Mouse (Mus musculus) c-Kit-positive CD71-negative TER-119-negative erythroid progenitor cells, embryonic 14.5 days (primary cell): ENCODE results near the gene Pld5.
"Not testable (repeated sequence)": the region's sequence is repeated elsewhere in the genome, so short reads cannot be mapped to it uniquely, and the experiment has no call there.

Source experiments
- DNase-seq: peaks from one replicate; pipeline ENCODE4 v3.0.0-alpha.2; 2013; ENCODE audit warnings: low read depth

Gene Pld5

DNA sequence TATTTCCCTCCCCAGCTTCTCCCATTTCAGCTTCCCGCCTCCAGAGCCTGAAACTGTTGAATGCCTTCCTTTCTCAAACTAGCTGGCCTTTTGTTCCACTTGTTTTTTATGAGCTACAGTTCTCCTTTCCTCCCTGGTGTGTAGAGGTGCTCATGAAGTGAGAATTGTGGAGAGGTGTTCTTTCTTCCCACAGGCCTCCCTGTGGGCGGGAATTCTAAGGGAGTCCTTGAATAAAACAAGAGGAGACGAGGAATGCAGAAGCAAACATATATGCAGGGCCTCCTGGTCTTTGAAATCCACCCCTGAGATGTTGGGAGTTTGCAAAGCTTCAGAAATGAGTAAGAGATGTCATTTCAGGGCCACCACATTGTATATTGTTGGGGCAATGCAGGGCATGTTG, 235.2 kb downstream of the Pld5 start:
- DNase-seq: no peak

DNA sequence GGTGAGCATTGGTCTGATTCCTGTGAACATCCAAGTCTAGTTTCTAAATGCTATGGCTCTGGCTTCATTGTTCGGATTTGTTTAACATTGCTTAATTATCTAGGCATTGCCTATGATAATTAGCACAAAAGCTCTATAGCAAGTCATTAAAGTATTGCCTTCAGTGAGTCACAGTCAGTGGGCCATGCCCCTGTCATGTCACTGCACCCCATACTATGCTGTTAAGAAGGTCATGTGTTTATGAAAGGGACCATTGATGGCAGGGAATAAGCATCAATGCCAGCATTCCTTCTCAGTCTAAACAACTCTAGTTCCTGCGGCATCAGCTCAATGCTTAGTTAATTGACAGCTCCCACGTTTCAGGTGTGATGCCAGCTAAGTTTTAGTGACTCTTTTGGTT, 239.1 kb downstream of the Pld5 start:
- no peak for DNase-seq

DNA sequence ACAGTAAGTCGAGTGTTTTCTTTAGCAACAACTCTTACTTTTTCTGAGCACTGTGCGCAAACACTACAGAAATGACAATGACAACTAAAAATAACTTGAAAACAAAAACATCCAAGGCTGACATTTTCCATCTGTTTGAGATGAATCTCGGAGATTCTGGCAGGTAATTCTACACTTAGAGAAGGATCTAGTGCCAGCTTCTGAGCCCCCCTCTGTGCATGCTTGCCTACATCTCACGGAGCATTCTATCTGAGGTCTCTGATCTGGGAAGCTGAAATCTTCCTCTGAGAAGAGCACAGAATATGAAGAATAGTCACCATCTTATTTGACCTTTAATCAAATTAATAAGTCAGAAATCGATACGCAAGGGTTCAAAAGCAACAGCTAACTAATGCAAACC, 240.4 kb downstream of the Pld5 start:
- DNase-seq: no peak

DNA sequence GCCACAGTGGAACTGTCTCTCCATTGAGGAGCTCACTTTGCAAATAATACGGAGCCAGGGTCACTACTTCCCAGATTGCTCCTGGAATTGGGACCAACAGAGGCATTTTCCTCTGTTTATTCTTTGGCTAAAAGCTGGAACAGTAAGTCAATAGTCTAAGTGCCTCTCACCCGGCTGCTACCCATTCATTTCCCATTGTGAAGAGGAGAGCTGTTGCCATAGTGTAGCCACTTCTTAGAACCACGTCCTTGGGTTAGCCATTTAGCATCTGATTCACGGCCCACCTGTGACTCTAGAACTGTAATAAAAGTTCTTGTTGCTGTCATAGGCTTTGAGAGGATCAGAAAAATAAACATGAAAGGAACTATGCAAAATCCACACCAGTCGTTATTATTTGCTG, 241.4 kb downstream of the Pld5 start:
- no peak for DNase-seq

DNA sequence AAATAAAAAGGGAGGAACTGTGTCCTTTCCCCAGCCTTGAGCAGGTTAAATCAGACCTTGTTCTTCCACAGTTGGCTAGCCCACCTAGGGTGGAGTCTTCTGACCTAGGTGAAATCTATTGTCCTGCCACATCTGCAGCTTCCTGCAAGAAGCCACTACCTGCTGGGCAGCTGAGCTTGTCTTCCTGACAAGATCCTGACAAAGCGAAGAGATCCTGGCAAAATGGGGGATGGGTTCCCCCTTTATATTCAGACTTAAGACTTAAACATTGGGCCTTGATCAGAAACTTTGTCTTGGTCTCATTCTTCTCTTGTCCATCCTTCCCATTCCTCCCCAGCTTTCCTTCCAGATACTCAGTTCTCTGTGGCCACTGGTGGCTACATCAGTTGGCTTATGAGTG, 246.0 kb downstream of the Pld5 start:
- no peak for DNase-seq

DNA sequence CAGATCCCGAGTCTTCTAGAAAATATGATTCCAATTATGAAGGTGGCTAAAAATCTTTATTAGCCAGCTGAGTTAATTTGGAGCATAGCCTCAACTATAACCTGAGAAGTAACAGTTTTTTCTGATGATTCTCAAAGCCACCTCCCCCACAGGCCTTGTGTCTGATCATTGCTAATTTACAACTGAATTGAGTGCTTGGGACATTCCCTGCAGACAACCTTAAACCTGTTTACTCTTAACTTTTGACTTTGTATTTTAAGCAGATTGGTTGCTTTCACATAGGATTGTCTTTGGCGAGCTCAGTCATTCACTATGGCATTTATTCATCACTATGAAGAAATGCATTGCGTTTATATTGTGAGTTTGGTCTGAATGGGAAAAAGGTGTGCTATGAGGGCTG, 246.7 kb downstream of the Pld5 start:
- no peak for DNase-seq

DNA sequence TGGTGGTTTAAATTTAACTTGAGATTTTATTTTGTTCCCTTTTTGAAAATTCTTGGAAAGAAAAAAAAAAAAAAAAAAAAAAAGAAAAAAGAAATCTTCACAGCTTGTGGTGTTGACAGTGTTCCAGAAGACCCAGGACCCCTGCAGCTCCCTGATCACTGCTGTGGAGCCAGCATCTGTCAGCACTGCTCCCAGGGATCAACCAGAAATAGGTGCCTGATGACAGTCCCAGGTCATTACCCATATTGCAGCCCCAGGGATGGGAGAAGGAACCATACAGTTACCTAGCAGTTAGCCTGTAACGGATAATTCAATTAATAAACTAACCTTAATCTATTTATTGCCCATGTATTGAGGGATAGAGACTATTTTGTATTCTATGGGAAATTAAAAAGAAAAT, 250.6 kb downstream of the Pld5 start:
- DNase-seq: no peak

DNA sequence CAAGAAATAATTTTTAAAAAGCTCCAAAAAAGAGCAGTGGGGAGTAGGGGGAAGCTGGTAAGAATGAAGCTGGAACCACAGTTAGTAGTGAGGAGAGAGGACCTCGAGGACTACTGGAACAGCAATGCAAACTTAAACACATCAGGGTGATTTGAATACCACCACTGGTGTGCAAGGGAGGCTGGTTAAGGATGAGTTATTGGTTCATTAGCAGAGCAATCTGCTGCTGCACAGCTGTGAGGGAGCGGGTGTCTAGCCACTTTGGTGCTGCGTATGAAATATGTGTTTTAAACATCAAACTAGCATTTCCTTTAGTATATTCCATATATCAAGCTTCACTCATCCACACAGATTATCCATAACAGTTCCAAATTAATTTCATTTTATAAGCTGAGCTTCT, 256.6 kb downstream of the Pld5 start:
- DNase-seq: no peak

DNA sequence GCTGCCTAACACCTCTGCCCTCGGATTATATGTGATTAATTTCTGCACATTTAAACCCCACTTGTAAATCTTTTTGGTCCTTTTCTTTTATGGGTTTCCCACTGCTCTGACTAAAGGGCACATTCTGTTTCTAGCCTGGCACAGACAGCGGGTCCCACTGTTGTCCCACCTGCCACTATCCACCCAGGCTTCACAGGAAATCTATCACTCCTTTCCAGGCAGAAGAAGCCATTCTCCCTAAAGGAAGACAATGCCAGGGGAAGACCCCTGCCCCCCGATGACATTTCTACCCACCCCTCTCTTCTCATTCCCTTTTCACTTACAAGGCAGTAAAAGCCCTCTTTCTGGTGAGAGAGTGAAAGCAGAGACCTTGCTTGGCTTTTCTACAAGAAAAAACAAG, 259.0 kb downstream of the Pld5 start:
- DNase-seq: no peak

DNA sequence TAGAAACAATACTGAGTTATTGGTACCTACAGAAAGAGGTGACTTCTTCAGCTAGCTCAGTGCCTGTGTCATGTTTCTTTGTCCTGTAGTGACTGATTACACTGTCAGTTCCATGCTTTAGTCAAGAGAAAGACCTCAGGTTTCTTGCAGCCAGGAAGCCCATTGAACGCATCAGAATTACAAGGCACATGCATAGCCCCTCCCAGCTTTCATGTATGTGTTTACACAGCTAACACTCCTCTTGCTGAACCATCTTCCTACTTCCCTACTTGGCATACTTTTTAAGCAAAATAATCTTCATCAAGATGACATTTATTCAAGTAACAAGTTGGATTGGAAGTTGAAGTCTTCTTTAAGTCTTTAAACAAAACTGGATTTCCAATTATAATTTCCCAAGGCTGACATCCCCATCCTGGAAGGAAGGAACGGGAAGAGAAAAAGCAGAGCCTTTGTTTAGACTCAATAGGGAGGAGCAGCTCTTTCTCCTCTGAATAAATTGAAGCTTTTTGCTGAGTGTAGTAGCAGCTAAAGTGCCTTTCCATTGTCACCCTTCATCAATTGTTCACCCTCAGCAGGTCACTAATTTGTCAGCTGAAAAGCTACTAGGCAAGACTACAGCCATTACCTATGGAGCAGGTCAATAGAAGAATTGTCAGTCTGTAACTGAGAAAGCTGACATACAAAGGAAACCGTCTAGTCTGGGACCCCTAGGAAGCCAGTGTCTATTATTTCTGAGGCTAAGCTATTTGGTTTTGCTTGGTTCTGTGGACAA, 261.4 kb downstream of the Pld5 start:
- no peak for DNase-seq

DNA sequence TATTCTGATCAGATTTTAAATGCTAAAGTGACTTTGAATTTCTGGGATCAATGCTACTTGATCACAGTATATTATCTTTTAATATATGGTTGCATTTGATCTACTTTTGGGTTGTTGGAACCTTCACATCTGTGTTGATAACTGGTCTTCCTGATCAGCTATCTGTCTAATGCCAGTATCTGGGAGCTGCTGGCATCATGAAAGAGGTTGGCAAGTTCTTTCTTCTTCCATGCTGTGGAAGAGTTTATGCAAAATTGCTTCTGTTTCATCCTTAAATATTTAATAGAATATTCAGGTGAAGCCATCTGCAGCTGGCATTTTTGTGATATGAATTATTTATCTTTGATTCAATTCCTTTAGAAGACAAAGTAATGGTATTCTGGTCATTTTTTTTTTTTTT, 263.6 kb downstream of the Pld5 start:
- no peak for DNase-seq

DNA sequence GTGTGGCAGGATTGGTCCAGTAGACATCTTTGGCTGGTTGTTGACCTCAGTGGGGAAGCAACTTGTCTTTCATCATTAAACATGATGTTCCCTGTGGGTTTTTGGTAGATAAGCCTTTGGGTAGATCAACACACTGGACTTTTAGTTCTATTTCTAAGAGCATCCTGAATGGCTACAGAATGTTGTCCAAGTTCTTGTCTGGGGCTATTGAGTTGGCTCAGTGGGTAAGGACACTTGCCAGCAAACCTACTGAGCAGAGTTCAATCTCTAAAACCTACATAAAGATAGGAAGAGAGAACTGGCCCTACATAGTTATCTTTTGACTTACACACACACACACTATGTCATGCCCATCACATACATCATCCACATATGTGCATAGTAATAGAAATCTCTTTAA, 264.0 kb downstream of the Pld5 start:
- DNase-seq: no peak

DNA sequence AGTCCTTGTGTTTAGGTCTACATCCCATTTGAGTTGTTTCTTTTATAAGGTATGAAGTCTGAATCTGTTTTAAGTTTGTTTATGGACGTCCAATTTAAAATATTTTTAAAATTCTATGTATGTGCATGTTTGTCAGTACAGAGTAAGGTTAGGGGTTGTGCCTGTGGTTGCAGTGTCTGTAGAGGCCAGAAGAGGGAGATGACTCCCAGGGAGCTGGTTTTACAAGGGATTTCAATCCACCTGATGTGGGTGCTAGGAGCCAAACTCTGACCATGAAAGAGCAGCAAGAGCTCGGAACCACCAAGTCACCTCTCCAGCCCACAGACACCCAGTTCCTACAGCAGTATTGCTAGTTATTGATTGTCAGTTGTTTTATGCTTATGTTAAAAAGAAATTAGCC, 266.7 kb downstream of the Pld5 start:
- no peak for DNase-seq

DNA sequence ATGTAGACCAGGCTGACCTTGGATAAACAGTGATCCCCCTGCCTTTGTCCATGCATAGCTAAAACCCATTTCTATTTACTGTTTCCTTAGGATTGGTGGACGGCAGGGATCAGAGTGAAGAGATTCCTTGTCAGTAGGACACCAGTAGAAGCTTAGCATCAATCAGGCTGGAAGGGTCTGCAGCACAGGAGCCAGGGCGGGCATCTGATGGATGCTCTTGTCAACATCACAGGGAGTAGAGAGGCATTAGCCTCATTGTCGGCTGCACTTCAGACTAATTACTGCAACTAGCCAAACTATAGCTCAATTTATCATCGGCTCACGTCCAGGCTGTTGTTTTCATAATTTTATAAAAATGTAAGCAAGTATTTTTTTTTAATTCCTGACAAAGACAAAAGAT, 274.5 kb downstream of the Pld5 start:
- no peak for DNase-seq

DNA sequence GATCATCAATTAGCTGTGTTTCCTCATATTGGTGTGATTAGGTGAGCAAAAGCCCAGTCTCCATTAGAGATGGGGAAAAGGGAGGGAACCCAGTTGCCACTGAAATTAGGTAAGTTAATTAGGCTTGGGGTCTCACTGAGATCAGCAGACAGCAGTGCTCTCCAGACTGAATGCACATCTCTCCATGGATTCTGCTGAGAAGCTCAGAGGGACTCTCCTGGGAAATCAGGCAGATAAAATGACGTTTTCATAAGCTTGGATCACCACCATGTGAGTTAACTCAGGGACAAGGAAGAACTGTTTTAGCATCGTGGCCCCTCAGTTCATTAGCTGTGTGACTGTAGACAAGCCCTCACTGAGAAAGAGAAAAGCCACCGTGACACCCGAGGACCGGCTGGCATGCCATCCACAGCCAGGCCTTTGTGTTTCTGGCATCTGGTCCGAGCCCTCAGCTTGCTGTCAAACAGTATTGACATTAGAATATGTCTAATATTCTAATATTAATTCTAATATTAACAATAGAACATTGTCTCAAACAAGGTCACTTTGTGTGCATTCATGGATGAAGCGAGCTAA, 277.9 kb downstream of the Pld5 start:
- DNase-seq: no peak

DNA sequence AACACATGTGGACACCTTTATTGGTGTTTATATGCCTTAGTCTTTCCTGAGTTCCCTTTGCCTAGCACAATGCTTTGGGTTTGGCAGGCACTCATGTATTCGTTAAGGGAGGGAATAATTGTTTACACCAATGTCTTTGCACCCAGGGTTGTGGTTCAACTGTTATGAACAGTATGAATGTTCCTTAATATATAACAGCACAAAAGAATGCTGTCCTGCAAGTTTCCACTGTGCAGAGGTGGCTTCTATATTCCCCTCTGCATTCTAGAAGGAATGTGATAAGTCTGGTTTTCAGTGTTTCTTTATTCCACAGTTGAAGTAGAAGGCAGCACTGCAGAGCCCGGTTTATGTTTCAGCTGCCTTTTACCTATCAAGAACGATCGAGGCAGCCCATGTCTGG, 286.2 kb downstream of the Pld5 start:
- DNase-seq: no peak

DNA sequence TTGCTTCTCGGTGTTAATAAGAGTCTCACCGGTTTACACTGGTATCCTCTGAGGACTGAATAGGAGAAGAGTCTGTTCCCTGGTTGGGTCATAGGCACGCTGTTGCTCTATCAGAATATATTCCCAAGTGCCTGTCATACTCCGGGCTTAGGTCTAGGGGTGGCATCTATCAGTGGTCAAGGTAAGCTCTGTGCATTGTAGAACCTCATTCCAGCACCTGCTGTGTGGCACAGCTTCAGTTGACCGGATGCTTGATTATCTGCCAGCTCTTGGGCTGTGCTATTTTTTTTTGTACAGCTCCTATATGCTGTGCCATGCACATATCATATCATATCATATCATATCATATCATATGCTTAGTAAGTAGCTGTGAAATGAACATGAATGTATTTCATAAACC, 286.7 kb downstream of the Pld5 start:
- no peak for DNase-seq

DNA sequence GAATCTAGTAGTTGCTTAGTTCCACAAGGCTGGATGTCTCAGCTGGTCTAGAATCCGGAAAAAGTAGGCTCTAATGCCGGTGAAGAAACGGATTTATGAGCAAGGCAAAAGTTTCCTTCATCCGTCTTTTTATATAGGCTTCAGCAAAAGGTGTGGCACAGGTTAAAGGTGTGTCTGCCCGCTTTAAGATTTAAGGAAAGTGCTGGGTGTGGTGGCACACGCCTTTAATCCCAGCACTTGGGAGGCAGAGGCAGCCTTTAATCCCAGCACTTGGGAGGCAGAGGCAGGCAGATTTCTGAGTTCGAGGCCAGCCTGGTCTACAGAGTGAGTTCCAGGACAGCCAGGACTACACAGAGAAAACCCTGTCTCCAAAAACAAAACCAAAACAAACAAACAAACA, 296.1 kb downstream of the Pld5 start, which contains the start of gene Rbm8a2:
TSS of gene Rbm8a2 (minus strand) at position 101 of the 400 bp plus-strand sequence.
- not testable (repeated sequence) for DNase-seq

DNA sequence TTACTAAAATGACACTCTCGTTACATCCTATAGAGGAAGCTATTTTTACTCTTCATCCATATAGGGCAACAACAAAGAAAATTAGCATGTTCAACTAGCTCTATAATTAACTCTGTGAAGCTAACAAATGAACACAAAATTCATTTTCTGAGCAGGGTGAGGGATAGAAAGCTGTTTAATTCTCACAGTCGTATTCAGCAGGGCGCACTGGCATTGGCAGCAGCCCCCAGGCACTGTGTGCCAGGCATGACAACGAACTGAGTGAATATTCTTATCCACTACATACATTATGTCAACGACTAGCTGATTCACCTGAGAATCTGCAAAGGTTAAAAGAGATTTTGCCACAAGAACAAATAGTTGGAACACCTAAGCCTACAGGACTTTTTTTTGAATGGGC, 304.4 kb downstream of the Pld5 start:
- no peak for DNase-seq

DNA sequence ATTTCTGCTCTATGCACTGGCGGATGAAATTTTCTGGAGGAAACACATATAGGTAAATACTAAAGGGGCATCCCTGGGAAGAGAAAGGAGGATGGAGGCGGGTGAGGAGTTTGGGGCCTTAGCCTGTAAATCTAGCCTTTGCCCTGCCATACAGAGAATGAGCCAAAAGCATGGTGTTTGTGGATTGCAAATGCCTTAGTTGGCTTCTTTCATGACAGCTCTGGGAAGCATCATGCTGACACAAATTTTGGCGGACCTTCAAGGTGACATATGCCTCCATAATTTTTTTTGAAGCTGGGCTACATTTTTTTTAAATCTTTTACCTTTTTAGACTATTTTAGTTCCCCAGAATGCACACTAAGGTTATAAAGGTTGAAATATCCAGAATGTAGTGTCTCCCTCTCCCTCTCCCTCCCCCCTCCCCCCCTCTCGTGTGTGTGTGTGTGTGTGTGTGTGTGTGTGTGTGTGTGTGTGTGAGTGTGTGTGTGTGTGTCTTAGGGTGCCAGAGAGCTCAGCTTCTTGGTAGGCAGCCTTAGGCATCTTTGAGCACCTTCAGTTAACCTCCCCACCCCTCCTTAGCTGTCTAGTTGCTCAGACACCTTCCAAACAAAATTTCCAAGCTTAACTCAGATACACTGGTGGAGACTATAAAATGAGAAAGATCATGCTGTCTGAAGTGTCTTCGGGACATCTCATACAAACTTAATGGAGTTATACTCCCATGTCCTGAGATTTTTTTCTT, 307.9 kb downstream of the Pld5 start:
- no peak for DNase-seq

DNA sequence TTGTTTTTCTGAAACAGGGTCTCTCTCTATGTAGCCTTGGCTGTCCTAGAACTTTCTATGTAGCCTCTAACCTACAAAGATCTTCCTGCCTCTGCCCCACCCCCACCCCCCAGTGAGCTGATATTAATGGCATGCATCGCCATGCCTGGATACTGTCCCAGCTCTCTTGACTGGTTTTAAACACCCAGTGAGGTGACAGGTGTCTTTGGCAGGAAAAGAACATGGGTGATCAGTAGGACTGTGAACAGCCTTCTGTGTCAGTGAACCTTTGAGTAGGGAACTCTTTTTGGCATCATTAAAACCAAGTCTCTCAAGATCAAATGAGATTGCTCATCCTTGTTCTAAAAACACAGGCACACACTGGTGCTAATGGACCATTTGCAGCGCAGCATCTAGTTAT, 313.3 kb downstream of the Pld5 start:
- DNase-seq: no peak

DNA sequence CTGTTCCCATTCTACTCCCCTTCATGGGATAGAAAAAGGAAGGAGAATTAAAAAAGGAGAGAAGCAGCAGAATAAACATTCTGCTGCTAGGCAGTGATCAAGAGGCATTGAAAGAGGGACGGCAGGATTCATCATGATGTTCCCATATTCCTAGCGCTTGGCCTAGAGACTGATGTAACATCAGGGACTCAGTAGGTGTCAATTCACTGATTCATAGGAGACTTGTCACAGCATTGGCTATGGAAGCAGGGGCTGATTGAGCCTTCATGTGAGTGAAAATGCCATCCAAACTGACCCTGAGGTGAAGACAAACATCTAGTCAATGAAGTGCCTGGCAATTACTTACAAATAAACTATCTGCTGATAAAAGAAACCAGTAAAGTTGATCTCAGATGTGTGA, 324.3 kb downstream of the Pld5 start:
- DNase-seq: no peak

DNA sequence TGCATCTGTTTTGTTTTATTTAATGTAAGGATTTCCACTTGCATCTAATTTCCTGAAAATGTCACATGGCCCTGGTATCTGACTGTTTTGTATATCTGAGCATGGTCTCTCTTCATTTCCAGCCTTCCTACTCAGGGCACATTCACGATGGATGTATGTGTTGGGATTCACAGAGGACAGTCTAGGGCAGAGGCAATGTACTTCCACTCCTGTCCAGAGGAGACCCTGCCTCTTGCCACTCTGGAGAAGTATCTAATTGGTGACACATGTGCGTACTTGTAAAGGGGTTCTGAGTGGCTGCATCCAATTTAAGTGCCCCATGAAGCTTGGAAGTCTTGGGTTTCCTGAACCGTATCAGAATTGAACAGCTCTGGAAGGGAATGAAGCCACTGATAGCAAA, 324.7 kb downstream of the Pld5 start:
- DNase-seq: no peak
